Mouse (Mus musculus) CD4-positive, CD25-positive, alpha-beta regulatory T cell, adult 2 months (primary cell): ENCODE results near the gene Wfdc1.

ENCODE experiments used
- DNase-seq: peaks from one replicate; pipeline ENCODE4 v3.0.0-alpha.2; 2012; ENCODE audit warnings: low read depth, low spot score

The Wfdc1 gene

DNA sequence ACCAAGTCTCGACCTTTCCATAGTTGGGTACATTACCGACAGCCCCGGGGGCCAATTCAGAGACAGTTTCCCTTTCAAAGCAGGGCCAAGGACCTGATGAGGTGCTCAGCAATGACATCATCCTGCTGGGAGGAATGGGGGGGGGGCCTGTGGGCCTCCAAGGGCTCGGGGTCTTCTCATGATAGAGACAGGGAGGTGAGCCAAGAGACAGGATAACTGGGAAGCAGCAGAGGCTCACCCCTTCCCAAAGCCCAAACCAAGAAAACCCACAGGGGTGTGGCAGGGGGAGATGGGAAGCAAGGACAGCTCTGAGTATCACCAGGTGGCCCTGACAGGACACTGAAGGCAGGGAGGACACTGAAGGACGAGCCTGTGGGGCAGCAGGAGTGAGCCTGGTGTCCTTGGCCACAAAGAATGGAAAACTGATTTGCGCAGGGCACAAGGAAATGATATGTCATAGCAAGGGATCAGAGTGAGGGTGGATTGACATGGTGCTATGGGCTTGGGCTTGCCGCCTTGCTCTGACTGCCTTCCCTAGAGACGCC lies 62.3 kb downstream of the Wfdc1 start:
- DNase-seq, result no peak

GRCm38 (mm10) chr8:119732072-119732471 lies 65.9 kb downstream of the Wfdc1 start:
- no peak for DNase-seq

DNA sequence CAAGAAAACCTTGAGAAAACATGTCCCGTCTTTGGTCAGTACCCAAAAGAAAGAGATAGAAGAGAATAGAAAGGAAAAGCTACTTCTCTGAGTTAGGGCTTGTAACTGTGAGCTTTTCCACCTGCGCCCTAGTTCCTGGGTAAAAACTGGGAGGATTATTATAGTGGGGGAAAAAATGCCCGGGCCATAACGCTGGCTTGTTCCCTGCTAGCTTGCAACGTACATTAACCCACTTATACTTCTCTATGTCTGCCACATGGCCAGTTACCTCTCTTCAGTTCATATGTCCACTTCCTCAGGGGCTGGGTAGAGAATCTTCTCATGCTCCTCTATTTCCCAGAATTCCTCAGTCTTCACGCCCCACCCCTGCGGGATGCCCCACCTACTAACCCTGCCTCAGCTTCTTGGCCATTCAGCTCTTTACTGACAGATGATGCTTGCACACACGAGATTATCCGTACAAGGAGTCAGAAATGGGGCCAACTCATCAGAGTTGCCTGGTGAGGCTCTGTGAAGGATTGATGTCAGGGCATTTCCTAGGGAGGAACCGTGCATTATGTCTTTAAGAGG lies 70.3 kb downstream of the Wfdc1 start:
- no peak for DNase-seq

- DNase-seq, result no peak
Measured at GRCm38 (mm10) chr8:119737093-119737900, 71.1 kb downstream of the Wfdc1 start.
